Comparison of ENCODE assay signal across 16 mouse cellular contexts in genomic region chr13:98656034-98656471, GRCm38 (mm10). TPM values are rescaled to one million over a fixed set of nuclear protein-coding genes. Genes with fewer than 3 reads are reported as not detected.
DNase-seq lines count a peak whose midpoint lies in the region; ATAC-seq lines count a peak whose summit lies in the region.
"Had no signal": no experiment of that assay in that cellular context is flagged by ENCODE, and none has a peak within 500 bp of the region (broad histone marks: within the 10 kb centered on the region; RNA-seq: fewer than 3 reads in every experiment).

No protein-coding gene starts in this region.

- H3K27me3 ChIP-seq in hindbrain, embryonic 16.5 days (replicated peaks; ENCODE audit: control insufficient read depth, insufficient read depth, low read length) = no peaks in the 10 kb centered on the region
- H3K27me3 ChIP-seq in hindbrain, embryonic 14.5 days (ENCODE audit: control insufficient read depth, insufficient read depth, low read length) = no peaks in the 10 kb centered on the region
- H3K27me3 ChIP-seq in midbrain, embryonic 15.5 days (replicated peaks) = no peaks in the 10 kb centered on the region
- no peaks in the 10 kb centered on the region for H3K27me3 ChIP-seq in midbrain, embryonic 13.5 days
- H3K27me3 ChIP-seq: embryonic facial prominence, embryonic 13.5 days; limb, embryonic 12.5 days had no signal

- peak; percentile 51; the same call in 1 of the 2 replicates for ATAC-seq in hindbrain, embryonic 16.5 days
- ATAC-seq in hindbrain, embryonic 14.5 days (ENCODE audit: low FRiP score) = no peak
- 0 out of 2 replicates have a peak, but pooled peaks have one; percentile 33 for ATAC-seq in midbrain, embryonic 15.5 days (replicated peaks)
- ATAC-seq in midbrain, embryonic 13.5 days = no peak
- ATAC-seq: activated CD4-positive, CD25-positive, alpha-beta regulatory T cell, adult 4 months had no signal

- no peaks in the 10 kb centered on the region for H3K9me3 ChIP-seq in hindbrain, embryonic 16.5 days (ENCODE audit: control insufficient read depth, low read length)
- H3K9me3 ChIP-seq in hindbrain, embryonic 14.5 days (ENCODE audit: control insufficient read depth, low read length) = no peaks in the 10 kb centered on the region
- no peaks in the 10 kb centered on the region for H3K9me3 ChIP-seq in midbrain, embryonic 15.5 days
- no peaks in the 10 kb centered on the region for H3K9me3 ChIP-seq in midbrain, embryonic 13.5 days
- H3K9me3 ChIP-seq: embryonic facial prominence, embryonic 13.5 days; limb, embryonic 12.5 days had no signal

- H3K4me1 ChIP-seq in hindbrain, embryonic 16.5 days (ENCODE audit: control insufficient read depth, insufficient read depth, low read depth, low read length) = no peaks in the 10 kb centered on the region
- H3K4me1 ChIP-seq in hindbrain, embryonic 14.5 days (replicated peaks; ENCODE audit: control insufficient read depth, insufficient read depth, low read length) = peaks cover 6% of the 10 kb centered on the region; the same call in 1 of the 2 replicates
- H3K4me1 ChIP-seq in midbrain, embryonic 15.5 days = no peaks in the 10 kb centered on the region
- H3K4me1 ChIP-seq in midbrain, embryonic 13.5 days (replicated peaks) = no peaks in the 10 kb centered on the region

- H3K4me2 ChIP-seq in hindbrain, embryonic 16.5 days (ENCODE audit: low read length) = no peak overlapping the region
- H3K4me2 ChIP-seq in hindbrain, embryonic 14.5 days (replicated peaks) = no peak overlapping the region
- no peak overlapping the region for H3K4me2 ChIP-seq in midbrain, embryonic 15.5 days
- no peak overlapping the region for H3K4me2 ChIP-seq in midbrain, embryonic 13.5 days (replicated peaks)
- H3K4me2 ChIP-seq: embryonic facial prominence, embryonic 13.5 days; limb, embryonic 12.5 days had no signal

- no peak overlapping the region for H3K27ac ChIP-seq in hindbrain, embryonic 16.5 days (ENCODE audit: low read depth, low read length)
- H3K27ac ChIP-seq in hindbrain, embryonic 14.5 days = no peak overlapping the region
- H3K27ac ChIP-seq in midbrain, embryonic 15.5 days = no peak overlapping the region
- H3K27ac ChIP-seq in midbrain, embryonic 13.5 days = no peak overlapping the region
- H3K27ac ChIP-seq: embryonic facial prominence, embryonic 13.5 days; limb, embryonic 12.5 days had no signal

- no peak overlapping the region for H3K4me3 ChIP-seq in hindbrain, embryonic 16.5 days (ENCODE audit: low read length)
- H3K4me3 ChIP-seq in hindbrain, embryonic 14.5 days (replicated peaks; ENCODE audit: low read length) = no peak overlapping the region
- H3K4me3 ChIP-seq in midbrain, embryonic 15.5 days = no peak overlapping the region
- H3K4me3 ChIP-seq in midbrain, embryonic 13.5 days (replicated peaks) = no peak overlapping the region
- H3K4me3 ChIP-seq: embryonic facial prominence, embryonic 13.5 days; limb, embryonic 12.5 days; myocyte had no signal

- H3K36me3 ChIP-seq in hindbrain, embryonic 16.5 days (ENCODE audit: control insufficient read depth, insufficient read depth, low read length) = no peaks in the 10 kb centered on the region
- no peaks in the 10 kb centered on the region for H3K36me3 ChIP-seq in hindbrain, embryonic 14.5 days (replicated peaks; ENCODE audit: control insufficient read depth, insufficient read depth)
- no peaks in the 10 kb centered on the region for H3K36me3 ChIP-seq in midbrain, embryonic 15.5 days (replicated peaks)
- H3K36me3 ChIP-seq in midbrain, embryonic 13.5 days = no peaks in the 10 kb centered on the region
- H3K36me3 ChIP-seq: embryonic facial prominence, embryonic 13.5 days; limb, embryonic 12.5 days had no signal

- no peak for DNase-seq in hindbrain, embryonic 14.5 days (ENCODE audit: low spot score)
- DNase-seq in layer of hippocampus, postnatal 10 days (ENCODE audit: low spot score in 2 of 2) = peak; percentile 26 to 34
- peak; percentile 42 for DNase-seq in yolk sac, embryonic 10.5 days (ENCODE audit: low spot score)
- no peak for DNase-seq in thymus, postnatal 14 days
- DNase-seq in embryo, embryonic 10 days (ENCODE audit: low spot score) = no peak
- DNase-seq: cerebellum, adult 18-20 months; gastrocnemius, postnatal 10 days; thymus, adult 2 months had no signal

- WGBS in hindbrain, embryonic 16.5 days = 65% methylated on average over 16 of the region's 16 CpGs
- WGBS in hindbrain, embryonic 14.5 days = 67% methylated on average over 16 of the region's 16 CpGs
- WGBS in midbrain, embryonic 15.5 days = 75% methylated on average over 16 of the region's 16 CpGs
- WGBS in midbrain, embryonic 13.5 days = 75% methylated on average over 16 of the region's 16 CpGs

- H3K9ac ChIP-seq in hindbrain, embryonic 16.5 days (ENCODE audit: low read depth, low read length) = no peak overlapping the region
- no peak overlapping the region for H3K9ac ChIP-seq in hindbrain, embryonic 14.5 days
- no peak overlapping the region for H3K9ac ChIP-seq in midbrain, embryonic 15.5 days
- no peak overlapping the region for H3K9ac ChIP-seq in midbrain, embryonic 13.5 days (replicated peaks)
- H3K9ac ChIP-seq: embryonic facial prominence, embryonic 13.5 days; limb, embryonic 12.5 days had no signal

RNA-seq across cellular contexts. Expression of gene Tmem174, which starts 18.8 kb away (rescaled TPM):
- polyA plus RNA-seq in hindbrain, embryonic 16.5 days (2015; fragmentation: Nextera tagmentation; extraction: Ambion mirVana) = 0.06 TPM in 1 of 2 replicates, not detected in the other
- not detected in 2 replicates for polyA plus RNA-seq in hindbrain, embryonic 14.5 days (2014; fragmentation: Nextera tagmentation; extraction: Ambion mirVana)
- polyA plus RNA-seq in midbrain, embryonic 15.5 days (2015; fragmentation: Nextera tagmentation; extraction: Ambion mirVana) = not detected in 2 replicates
- polyA plus RNA-seq in midbrain, embryonic 13.5 days (2015; fragmentation: Nextera tagmentation; extraction: Ambion mirVana) = not detected in 2 replicates
- total RNA-seq in layer of hippocampus, postnatal 10 days (2021) = not detected
- total RNA-seq: gastrocnemius, postnatal 10 days; heart, postnatal 36 days had no signal
- polyA plus RNA-seq: activated CD4-positive, CD25-positive, alpha-beta regulatory T cell, adult 4 months; embryonic facial prominence, embryonic 13.5 days; limb, embryonic 12.5 days; myocyte had no signal

RNA-seq across cellular contexts. Expression of gene Tmem171, which starts 38.6 kb away (rescaled TPM):
- polyA plus RNA-seq in hindbrain, embryonic 16.5 days (2015; fragmentation: Nextera tagmentation; extraction: Ambion mirVana) = 0.26 TPM in 1 of 2 replicates, not detected in the other
- polyA plus RNA-seq in hindbrain, embryonic 14.5 days (2014; fragmentation: Nextera tagmentation; extraction: Ambion mirVana) = not detected in 2 replicates
- polyA plus RNA-seq in midbrain, embryonic 15.5 days (2015; fragmentation: Nextera tagmentation; extraction: Ambion mirVana) = not detected in 2 replicates
- not detected in 2 replicates for polyA plus RNA-seq in midbrain, embryonic 13.5 days (2015; fragmentation: Nextera tagmentation; extraction: Ambion mirVana)
- total RNA-seq in layer of hippocampus, postnatal 10 days (2021) = not detected

Comparison
In these comparisons a context has a peak if more than half of its experiments do, and no peak if none do; other contexts are left out.
1. ATAC-seq: peak in hindbrain, embryonic 16.5 days (single experiment) and midbrain, embryonic 15.5 days (single experiment); none in hindbrain, embryonic 14.5 days (single experiment) and midbrain, embryonic 13.5 days (single experiment).
2. DNase-seq: peak in layer of hippocampus, postnatal 10 days (2 of 2) and yolk sac, embryonic 10.5 days (single experiment); none in hindbrain, embryonic 14.5 days (single experiment), thymus, postnatal 14 days (single experiment) and embryo, embryonic 10 days (single experiment).